Mouse (Mus musculus) lung, embryonic 16.5 days (tissue): Measurements from ENCODE around the gene Vps16. TPM values are rescaled to one million over a fixed set of nuclear protein-coding genes. Genes with fewer than 3 reads are reported as not detected.

Source experiments
- ATAC-seq: fragments of 200-750 bp; cut with Nextera tagmentation; 2 replicates; pipeline ENCODE4 v1.8.0; 2017; ENCODE audit warnings: low read depth, mild to moderate bottlenecking, moderate library complexity
- H3K27ac ChIP-seq: fragments of 300-500 bp; sonication (generic); 2 replicates; pipeline ENCODE4 v1.5.1; 2014; ENCODE audit warnings: mild to moderate bottlenecking, control low read depth, low read length
- H3K27me3 ChIP-seq: fragments of 300-500 bp; sonication (generic); 2 replicates; pipeline ENCODE4 v1.6.1; 2014; ENCODE audit warnings: low read depth, low read length, mixed read lengths; ENCODE audit not compliant: control insufficient read depth, insufficient read depth
- H3K36me3 ChIP-seq: fragments of 300-500 bp; sonication (generic); 2 replicates; pipeline ENCODE4 v1.6.1; 2014; ENCODE audit warnings: low read length; ENCODE audit not compliant: control insufficient read depth, insufficient read depth
- H3K4me1 ChIP-seq: fragments of 300-500 bp; sonication (generic); replicated peaks from 2 replicates; pipeline ENCODE4 v1.6.1; 2014; ENCODE audit warnings: low read length, mixed read lengths; ENCODE audit not compliant: control insufficient read depth, insufficient read depth
- H3K4me2 ChIP-seq: fragments of 300-500 bp; sonication (generic); 2 replicates; pipeline ENCODE4 v1.6.1; 2014; ENCODE audit warnings: low read depth, low read length, control low read depth
- H3K4me3 ChIP-seq: fragments of 300-500 bp; sonication (generic); 2 replicates; pipeline ENCODE4 v1.5.1; 2014; ENCODE audit warnings: mild to moderate bottlenecking, low read length, control low read depth
- H3K9ac ChIP-seq: fragments of 300-500 bp; sonication (generic); 2 replicates; pipeline ENCODE4 v1.6.1; 2014; ENCODE audit warnings: low read length, control low read depth
- H3K9me3 ChIP-seq: fragments of 300-500 bp; sonication (generic); 2 replicates; pipeline ENCODE4 v1.6.1; 2016; ENCODE audit warnings: low read length; ENCODE audit not compliant: control insufficient read depth
- WGBS: fragments of 180-500 bp; shearing (Covaris S2); extraction: QIAGEN DNeasy Blood & Tissue Kit; methylation state at CpG from one replicate; pipeline ENCODE4 v1.1.7; 2014; 5-methylcytosine and 5-hydroxymethylcytosine counted together
- polyA plus RNA-seq: library from polyadenylated mRNA; unstranded; fragments of >200 nt; fragmentation: Nextera tagmentation; extraction: Ambion mirVana; gene quantifications from 2 replicates; pipeline ENCODE4 v1.2.1, GENCODE M21; 2015

Gene Vps16
- polyA plus RNA-seq, 1 experiment from 2014 or later = 84.3 TPM

- Histone ChIP-seq H3K27me3 (no peaks in the 10 kb centered on the region), H3K9me3 (no peaks in the 10 kb centered on the region), H3K9ac (peak within 1 kb of the TSS; percentile 82), H3K4me3 (peak within 1 kb of the TSS; percentile 63), H3K4me1 (peaks cover 4% of the 10 kb centered on the region; the same call in 1 of the 2 replicates), H3K4me2 (peak within 1 kb of the TSS; percentile 95), H3K36me3 (peaks cover 2% of the 10 kb centered on the region), H3K27ac (peak within 1 kb of the TSS; percentile 51; the same call in 1 of the 2 replicates)
- WGBS = 2% methylated on average over 33 of the region's 53 CpGs
- peak; percentile 90 for ATAC-seq
These were observed 26.8 kb upstream of the Vps16 start, which contains the start of gene Cpxm1 for GRCm38 (mm10) chr2:130397186-130397985. TSS of gene Cpxm1 (minus strand) at chr2:130397574.

DNA sequence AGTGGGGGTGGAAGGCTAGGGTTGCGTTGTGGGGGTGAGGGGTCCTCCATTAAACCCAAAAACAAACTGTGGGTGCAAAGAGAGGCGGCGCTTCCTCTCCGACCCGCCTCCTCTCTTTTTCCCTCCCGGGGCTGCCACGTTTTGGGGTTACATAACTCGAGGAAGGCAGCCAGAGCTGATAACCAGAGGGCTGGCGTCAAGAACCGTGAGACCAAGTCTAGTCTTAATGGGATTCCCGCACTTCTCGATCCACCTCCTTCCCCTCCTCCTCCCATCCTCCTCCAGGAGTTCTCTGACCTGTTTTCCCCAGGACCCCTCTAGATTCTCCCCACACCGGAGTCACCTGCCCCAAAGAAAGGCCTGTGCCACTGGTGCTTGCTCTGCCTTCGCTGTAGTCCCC lies 26.0 kb upstream of the Vps16 start:
- WGBS = 10% methylated on average over 14 of the region's 14 CpGs
- Histone ChIP-seq H3K9me3 (no peaks in the 10 kb centered on the region), H3K27ac (no peak overlapping the region)

GRCm38 (mm10) chr2:130400046-130400445 lies 24.1 kb upstream of the Vps16 start:
- Histone ChIP-seq H3K9me3 (no peaks in the 10 kb centered on the region), H3K27ac (no peak overlapping the region), H3K4me3 (no peak overlapping the region), H3K9ac (no peak overlapping the region), H3K36me3 (no peaks in the 10 kb centered on the region), H3K27me3 (no peaks in the 10 kb centered on the region), H3K4me1 (peaks cover 4% of the 10 kb centered on the region; the same call in 1 of the 2 replicates), H3K4me2 (no peak overlapping the region)
- 87% methylated on average over 1 of the region's 1 CpGs for WGBS
- ATAC-seq = no peak

More for the DNA sequence above, 26.0 kb upstream of the Vps16 start:
- peak overlapping the region; percentile 82 for H3K9ac ChIP-seq
- ATAC-seq = peak; percentile 34; the same call in 1 of the 2 replicates
- peak overlapping the region; percentile 63 for H3K4me3 ChIP-seq
- no peaks in the 10 kb centered on the region for H3K27me3 ChIP-seq
- H3K36me3 ChIP-seq = peaks cover 2% of the 10 kb centered on the region
- H3K4me2 ChIP-seq = peak overlapping the region; percentile 95
- peaks cover 4% of the 10 kb centered on the region; the same call in 1 of the 2 replicates for H3K4me1 ChIP-seq

GRCm38 (mm10) chr2:130401891-130402290 lies 22.2 kb upstream of the Vps16 start:
- H3K9ac ChIP-seq = no peak overlapping the region
- H3K9me3 ChIP-seq = no peaks in the 10 kb centered on the region
- ATAC-seq = no peak
- H3K4me3 ChIP-seq = no peak overlapping the region
- peaks cover 4% of the 10 kb centered on the region; the same call in 1 of the 2 replicates for H3K4me1 ChIP-seq
- no peak overlapping the region for H3K27ac ChIP-seq
- WGBS = 66% methylated on average over 4 of the region's 4 CpGs
- H3K27me3 ChIP-seq = no peaks in the 10 kb centered on the region
- no peak overlapping the region for H3K4me2 ChIP-seq
- no peaks in the 10 kb centered on the region for H3K36me3 ChIP-seq

DNA sequence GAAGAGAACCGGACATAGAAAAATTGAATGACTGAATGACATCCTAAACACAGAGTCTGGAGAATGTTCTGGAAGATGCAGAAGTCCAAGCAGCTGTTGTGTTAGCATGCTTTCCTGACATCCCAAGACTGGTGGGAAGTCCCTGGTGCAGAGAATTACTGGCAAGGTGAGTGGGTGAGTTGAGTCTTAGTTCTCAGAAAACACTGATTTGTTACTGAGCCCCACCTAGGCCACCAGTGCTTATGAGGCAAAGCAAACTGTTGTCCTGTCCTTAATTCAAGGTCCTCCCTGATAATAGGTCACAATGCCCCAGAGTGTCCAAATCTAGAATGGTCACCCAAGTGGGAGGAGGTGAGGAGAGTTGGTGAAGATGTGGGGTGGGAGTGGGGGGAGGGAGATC lies 19.2 kb upstream of the Vps16 start, which contains the start of the genes Gm28372 and 1700020A23Rik:
TSS of gene Gm28372 (plus strand) at position 301 of the 400 bp plus-strand sequence.
TSS of gene 1700020A23Rik (plus strand) at position 321 of the 400 bp plus-strand sequence.
- no peak for ATAC-seq
- H3K27ac ChIP-seq = no peak within 1 kb of the TSS
- H3K4me2 ChIP-seq = no peak within 1 kb of the TSS
- no peak within 1 kb of the TSS for H3K9ac ChIP-seq
- no peaks in the 10 kb centered on the region; the same call in 1 of the 2 replicates for H3K4me1 ChIP-seq
- H3K4me3 ChIP-seq = no peak within 1 kb of the TSS
- H3K9me3 ChIP-seq = no peaks in the 10 kb centered on the region
- H3K27me3 ChIP-seq = no peaks in the 10 kb centered on the region
- 89% methylated on average over 1 of the region's 1 CpGs for WGBS
- H3K36me3 ChIP-seq = no peaks in the 10 kb centered on the region

DNA sequence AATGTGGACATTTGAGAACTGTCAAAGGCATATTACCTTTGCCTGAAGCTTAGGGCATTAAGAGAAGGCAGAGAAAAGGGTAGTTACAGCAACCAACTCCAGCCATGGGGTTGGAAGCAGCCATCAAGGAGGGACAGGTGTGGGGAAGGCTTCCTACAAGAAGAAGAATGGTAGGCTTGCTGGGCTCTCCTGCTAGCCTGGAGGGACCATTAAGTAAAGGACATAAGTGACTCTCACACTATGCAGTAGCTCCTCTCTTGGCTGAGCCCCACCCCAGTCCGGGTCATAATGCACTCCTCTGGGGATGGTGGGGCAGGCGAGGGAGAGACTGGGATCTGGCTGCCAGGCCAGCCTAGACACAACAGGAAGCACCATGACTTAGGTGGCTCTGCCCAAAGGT lies 18.0 kb upstream of the Vps16 start, which contains the start of gene Tmem239:
TSS of gene Tmem239 (plus strand) at position 301 of the 400 bp plus-strand sequence.
- Histone ChIP-seq H3K27me3 (no peaks in the 10 kb centered on the region), H3K27ac (no peak within 1 kb of the TSS), H3K4me2 (no peak within 1 kb of the TSS), H3K9ac (no peak within 1 kb of the TSS), H3K4me1 (no peaks in the 10 kb centered on the region), H3K36me3 (no peaks in the 10 kb centered on the region), H3K4me3 (no peak within 1 kb of the TSS), H3K9me3 (no peaks in the 10 kb centered on the region)
- WGBS = 80% methylated on average over 2 of the region's 2 CpGs
- ATAC-seq = no peak

- Histone ChIP-seq H3K4me2 (no peak overlapping the region), H3K4me3 (no peak overlapping the region), H3K9me3 (no peaks in the 10 kb centered on the region), H3K9ac (no peak overlapping the region), H3K4me1 (no peaks in the 10 kb centered on the region), H3K36me3 (no peaks in the 10 kb centered on the region), H3K27ac (no peak overlapping the region), H3K27me3 (no peaks in the 10 kb centered on the region)
- WGBS = 11% methylated on average over 6 of the region's 6 CpGs
- peak; percentile 43; the same call in 1 of the 2 replicates for ATAC-seq
These were observed 15.9 kb upstream of the Vps16 start for GRCm38 (mm10) chr2:130408194-130408593.

GRCm38 (mm10) chr2:130411558-130412495 lies 12.3 kb upstream of the Vps16 start:
- no peaks in the 10 kb centered on the region for H3K36me3 ChIP-seq
- H3K4me1 ChIP-seq = no peaks in the 10 kb centered on the region
- no peak overlapping the region for H3K27ac ChIP-seq
- H3K9me3 ChIP-seq = no peaks in the 10 kb centered on the region
- H3K27me3 ChIP-seq = no peaks in the 10 kb centered on the region
- no peak overlapping the region for H3K4me2 ChIP-seq
- peak; percentile 84 for ATAC-seq
- H3K4me3 ChIP-seq = no peak overlapping the region
- WGBS = 36% methylated on average over 16 of the region's 16 CpGs
- no peak overlapping the region for H3K9ac ChIP-seq
